Mouse (Mus musculus) heart, postnatal 0 days (tissue): ENCODE data around the gene Slf2.

Experiments used
- CTCF ChIP-seq: IDR thresholded peaks from 2 replicates; pipeline ENCODE4 v1.5.1; 2016; ENCODE audit warnings: antibody characterized with exemption, control low read depth, low read depth
- EP300 ChIP-seq: IDR thresholded peaks from 2 replicates; pipeline ENCODE4 v1.6.1; 2016; ENCODE audit warnings: antibody characterized with exemption, low read depth

- TF ChIP-seq CTCF, result no peak
- no peak for TF ChIP-seq EP300
Measured at GRCm38 (mm10) chr19:44987004-44987403, 56.1 kb downstream of the Slf2 start.
